Mouse (Mus musculus): Measurements from ENCODE around the gene Myom1. TPM values are rescaled to one million over a fixed set of nuclear protein-coding genes. Genes with fewer than 3 reads are reported as not detected.

The Myom1 gene
- total RNA-seq, 2 experiments from 2014 or later: 0.07 to 0.44 TPM

DNA sequence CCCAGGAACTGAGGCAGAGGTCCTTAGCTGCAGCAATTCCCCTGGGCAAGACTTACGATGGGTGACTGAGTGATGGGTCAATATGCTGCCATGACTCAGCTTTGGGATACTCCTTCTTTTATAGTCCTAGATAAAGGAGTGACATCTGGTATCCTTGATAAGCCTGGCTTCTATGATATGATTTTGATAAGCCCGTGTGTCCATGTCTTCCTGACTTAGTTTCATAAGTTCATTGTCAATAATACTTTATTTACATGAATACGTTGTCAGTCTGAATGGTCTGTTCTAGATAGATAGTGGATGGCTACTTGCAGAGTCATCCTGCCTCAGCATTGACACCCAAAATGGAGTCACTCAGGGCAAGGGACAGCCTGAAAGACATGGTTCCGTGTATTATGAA lies 168.7 kb downstream of the Myom1 start:
- no peak for ATAC-seq (ENCODE audit: poor library complexity, severe bottlenecking)

Other genes with a start within 250 kb of the Myom1 start
- gene Tgif1, start 149.1 kb upstream of the Myom1 start, total RNA-seq (2015): 30.7 and 40.4 TPM in 2 replicates
- gene Tgif1, start 149.1 kb upstream of the Myom1 start, total RNA-seq (2017): 15.8 and 21.6 TPM in 2 replicates
- gene Myl12a, start 245 bp downstream of the Myom1 start, total RNA-seq (2015): 445 and 515 TPM in 2 replicates
- 230 and 278 TPM in 2 replicates for gene Myl12a, start 245 bp downstream of the Myom1 start, total RNA-seq (2017)
- gene Lpin2, start 179.9 kb downstream of the Myom1 start, total RNA-seq (2015): 21.7 and 25.3 TPM in 2 replicates
- gene Lpin2, start 179.9 kb downstream of the Myom1 start, total RNA-seq (2017): 31.4 and 38.1 TPM in 2 replicates